Comparison of ENCODE assay signal across 14 mouse cellular contexts in genomic region chr7:99106714-99107270, GRCm38 (mm10). TPM values are rescaled to one million over a fixed set of nuclear protein-coding genes. Genes with fewer than 3 reads are reported as not detected.
DNase-seq lines count a peak whose midpoint lies in the region; ATAC-seq and TF ChIP-seq lines count a peak whose summit lies in the region.
"Had no signal": no experiment of that assay in that cellular context is flagged by ENCODE, and none has a peak within 500 bp of the region (broad histone marks: within the 10 kb centered on the region; RNA-seq: fewer than 3 reads in every experiment).

No protein-coding gene starts in this region.

- H3K4me3 ChIP-seq in hindbrain, embryonic 10.5 days = no peak overlapping the region
- no peak overlapping the region for H3K4me3 ChIP-seq in hindbrain, embryonic 12.5 days
- no peak overlapping the region for H3K4me3 ChIP-seq in midbrain, postnatal 0 days (ENCODE audit: low read depth, low read length)
- H3K4me3 ChIP-seq in midbrain, embryonic 15.5 days = no peak overlapping the region
- no peak overlapping the region for H3K4me3 ChIP-seq in kidney, embryonic 16.5 days (ENCODE audit: low read length)
- no peak overlapping the region for H3K4me3 ChIP-seq in neural tube, embryonic 15.5 days (replicated peaks)
- no peak overlapping the region for H3K4me3 ChIP-seq in forebrain, embryonic 11.5 days (ENCODE audit: low read depth, low read length)
- H3K4me3 ChIP-seq: embryonic facial prominence, embryonic 12.5 days; forebrain, embryonic 15.5 days; midbrain, embryonic 13.5 days had no signal

- peaks cover 30% of the 10 kb centered on the region for H3K4me1 ChIP-seq in hindbrain, embryonic 10.5 days (replicated peaks)
- H3K4me1 ChIP-seq in hindbrain, embryonic 12.5 days = peaks cover 17% of the 10 kb centered on the region
- H3K4me1 ChIP-seq in midbrain, postnatal 0 days (ENCODE audit: insufficient read depth, low read length) = no peaks in the 10 kb centered on the region
- peaks cover 12% of the 10 kb centered on the region for H3K4me1 ChIP-seq in midbrain, embryonic 15.5 days
- H3K4me1 ChIP-seq in kidney, embryonic 16.5 days (ENCODE audit: insufficient read depth, low read length) = peaks cover 27% of the 10 kb centered on the region
- peaks cover 15% of the 10 kb centered on the region for H3K4me1 ChIP-seq in neural tube, embryonic 15.5 days
- H3K4me1 ChIP-seq in forebrain, embryonic 11.5 days (replicated peaks; ENCODE audit: control insufficient read depth, insufficient read depth, low read length) = peaks cover 4% of the 10 kb centered on the region; the same call in 1 of the 2 replicates

- H3K36me3 ChIP-seq in hindbrain, embryonic 10.5 days = no peaks in the 10 kb centered on the region
- no peaks in the 10 kb centered on the region for H3K36me3 ChIP-seq in hindbrain, embryonic 12.5 days
- H3K36me3 ChIP-seq in midbrain, postnatal 0 days (ENCODE audit: insufficient read depth, low read length) = no peaks in the 10 kb centered on the region
- no peaks in the 10 kb centered on the region for H3K36me3 ChIP-seq in midbrain, embryonic 15.5 days (replicated peaks)
- H3K36me3 ChIP-seq in kidney, embryonic 16.5 days (ENCODE audit: insufficient read depth, low read length) = no peaks in the 10 kb centered on the region
- H3K36me3 ChIP-seq in neural tube, embryonic 15.5 days = no peaks in the 10 kb centered on the region
- H3K36me3 ChIP-seq in forebrain, embryonic 11.5 days (ENCODE audit: control insufficient read depth, insufficient read depth, low read length) = no peaks in the 10 kb centered on the region
- H3K36me3 ChIP-seq: embryonic facial prominence, embryonic 12.5 days; forebrain, embryonic 15.5 days; midbrain, embryonic 13.5 days had no signal

- 49% methylated on average over 4 of the region's 4 CpGs for WGBS in hindbrain, embryonic 10.5 days
- 46% methylated on average over 4 of the region's 4 CpGs for WGBS in hindbrain, embryonic 12.5 days
- WGBS in midbrain, postnatal 0 days = 62% methylated on average over 4 of the region's 4 CpGs
- WGBS in midbrain, embryonic 15.5 days = 65% methylated on average over 4 of the region's 4 CpGs
- 22% methylated on average over 4 of the region's 4 CpGs for WGBS in kidney, embryonic 16.5 days
- WGBS in neural tube, embryonic 15.5 days = 56% methylated on average over 4 of the region's 4 CpGs
- 69% methylated on average over 4 of the region's 4 CpGs for WGBS in forebrain, embryonic 11.5 days

- intact Hi-C loops in heart, postnatal 10 days (cut with DNase I) = loop anchor here (1.0 to 5.0 kb wide), 3 partner anchors 33 to 141 kb away; no protein-coding TSS in a partner anchor

- no peak for ATAC-seq in hindbrain, embryonic 12.5 days (ENCODE audit: low FRiP score)
- no peak for ATAC-seq in midbrain, postnatal 0 days (ENCODE audit: low FRiP score)
- ATAC-seq in midbrain, embryonic 15.5 days (replicated peaks) = no peak
- peak; percentile 9 for ATAC-seq in kidney, embryonic 16.5 days (ENCODE audit: low FRiP score, low TSS enrichment)
- ATAC-seq in neural tube, embryonic 15.5 days (ENCODE audit: low FRiP score) = no peak; the same call in 1 of the 2 replicates
- ATAC-seq in forebrain, embryonic 11.5 days (replicated peaks; ENCODE audit: low FRiP score) = no peak

- peak overlapping the region; percentile 50; the same call in 1 of the 2 replicates for H3K27ac ChIP-seq in hindbrain, embryonic 10.5 days
- no peak overlapping the region for H3K27ac ChIP-seq in hindbrain, embryonic 12.5 days
- no peak overlapping the region for H3K27ac ChIP-seq in midbrain, postnatal 0 days (ENCODE audit: low read depth, low read length)
- H3K27ac ChIP-seq in midbrain, embryonic 15.5 days = no peak overlapping the region
- H3K27ac ChIP-seq in kidney, embryonic 16.5 days (ENCODE audit: low read length) = peak overlapping the region; percentile 11; the same call in 1 of the 2 replicates
- 0 out of 2 replicates have a peak overlapping the region, but pooled peaks have one; percentile 48 for H3K27ac ChIP-seq in neural tube, embryonic 15.5 days (replicated peaks)
- H3K27ac ChIP-seq in forebrain, embryonic 11.5 days (ENCODE audit: low read depth, low read length) = no peak overlapping the region
- H3K27ac ChIP-seq: embryonic facial prominence, embryonic 12.5 days; forebrain, embryonic 15.5 days; midbrain, embryonic 13.5 days had no signal

- no peaks in the 10 kb centered on the region for H3K9me3 ChIP-seq in hindbrain, embryonic 10.5 days
- H3K9me3 ChIP-seq in hindbrain, embryonic 12.5 days (replicated peaks) = no peaks in the 10 kb centered on the region
- no peaks in the 10 kb centered on the region for H3K9me3 ChIP-seq in midbrain, postnatal 0 days (ENCODE audit: low read length)
- H3K9me3 ChIP-seq in midbrain, embryonic 15.5 days = no peaks in the 10 kb centered on the region
- no peaks in the 10 kb centered on the region for H3K9me3 ChIP-seq in kidney, embryonic 16.5 days (ENCODE audit: low read length)
- H3K9me3 ChIP-seq in neural tube, embryonic 15.5 days (replicated peaks) = no peaks in the 10 kb centered on the region
- H3K9me3 ChIP-seq in forebrain, embryonic 11.5 days (ENCODE audit: control insufficient read depth, low read length) = no peaks in the 10 kb centered on the region
- H3K9me3 ChIP-seq: embryonic facial prominence, embryonic 12.5 days; forebrain, embryonic 15.5 days; midbrain, embryonic 13.5 days had no signal

- no peak overlapping the region for H3K9ac ChIP-seq in hindbrain, embryonic 12.5 days
- H3K9ac ChIP-seq in midbrain, postnatal 0 days (replicated peaks; ENCODE audit: low read length, poor library complexity, severe bottlenecking) = no peak overlapping the region
- no peak overlapping the region for H3K9ac ChIP-seq in midbrain, embryonic 15.5 days
- H3K9ac ChIP-seq in kidney, embryonic 16.5 days (replicated peaks; ENCODE audit: low read length) = no peak overlapping the region
- H3K9ac ChIP-seq in neural tube, embryonic 15.5 days (replicated peaks) = no peak overlapping the region
- H3K9ac ChIP-seq in forebrain, embryonic 11.5 days (ENCODE audit: low read length) = no peak overlapping the region
- H3K9ac ChIP-seq: embryonic facial prominence, embryonic 12.5 days; forebrain, embryonic 15.5 days; midbrain, embryonic 13.5 days had no signal

- H3K4me2 ChIP-seq in hindbrain, embryonic 12.5 days (replicated peaks) = no peak overlapping the region
- H3K4me2 ChIP-seq in midbrain, postnatal 0 days (ENCODE audit: low read depth, low read length, poor library complexity, severe bottlenecking) = no peak overlapping the region
- H3K4me2 ChIP-seq in midbrain, embryonic 15.5 days = no peak overlapping the region
- no peak overlapping the region for H3K4me2 ChIP-seq in kidney, embryonic 16.5 days (replicated peaks; ENCODE audit: low read depth, low read length)
- no peak overlapping the region for H3K4me2 ChIP-seq in neural tube, embryonic 15.5 days
- H3K4me2 ChIP-seq in forebrain, embryonic 11.5 days (ENCODE audit: low read depth, low read length, severe bottlenecking) = no peak overlapping the region
- H3K4me2 ChIP-seq: embryonic facial prominence, embryonic 12.5 days; forebrain, embryonic 15.5 days; midbrain, embryonic 13.5 days had no signal

- H3K27me3 ChIP-seq in hindbrain, embryonic 10.5 days (ENCODE audit: insufficient read depth, poor library complexity, severe bottlenecking) = no peaks in the 10 kb centered on the region
- no peaks in the 10 kb centered on the region for H3K27me3 ChIP-seq in hindbrain, embryonic 12.5 days
- H3K27me3 ChIP-seq in midbrain, postnatal 0 days (ENCODE audit: insufficient read depth, low read length) = no peaks in the 10 kb centered on the region
- H3K27me3 ChIP-seq in midbrain, embryonic 15.5 days (replicated peaks) = no peaks in the 10 kb centered on the region
- H3K27me3 ChIP-seq in kidney, embryonic 16.5 days (ENCODE audit: insufficient read depth, low read length) = no peaks in the 10 kb centered on the region
- no peaks in the 10 kb centered on the region for H3K27me3 ChIP-seq in neural tube, embryonic 15.5 days (replicated peaks)
- H3K27me3 ChIP-seq in forebrain, embryonic 11.5 days (ENCODE audit: control insufficient read depth, insufficient read depth, low read length) = no peaks in the 10 kb centered on the region
- H3K27me3 ChIP-seq: embryonic facial prominence, embryonic 12.5 days; forebrain, embryonic 15.5 days; midbrain, embryonic 13.5 days had no signal

- no peak for TF ChIP-seq CTCF in midbrain, postnatal 0 days (IDR thresholded peaks at IDR 0.05)

- DNase-seq in hindbrain, embryonic 10.5 days (ENCODE audit: low spot score) = no peak
- peak; percentile 9 for DNase-seq in midbrain, postnatal 0 days (ENCODE audit: low spot score)
- DNase-seq in heart, postnatal 10 days = no peak
- DNase-seq in forebrain, embryonic 11.5 days (ENCODE audit: low spot score) = no peak
- DNase-seq: adrenal gland, postnatal 25 days; heart, postnatal 4 days; thymus, postnatal 25 days had no signal

RNA-seq across cellular contexts. Expression of gene Uvrag, which starts 34.1 kb away (rescaled TPM):
- 10.9 and 12.8 TPM in 2 replicates for polyA plus RNA-seq in hindbrain, embryonic 10.5 days (2016; fragmentation: Nextera tagmentation; extraction: Ambion mirVana)
- polyA plus RNA-seq in hindbrain, embryonic 12.5 days (2016; fragmentation: Nextera tagmentation; extraction: Ambion mirVana) = 16.6 and 17.7 TPM in 2 replicates
- 23.3 and 26.3 TPM in 2 replicates for total RNA-seq in midbrain, postnatal 0 days (2014; rRNA removed)
- polyA plus RNA-seq in midbrain, postnatal 0 days (2015; fragmentation: Nextera tagmentation; extraction: Ambion mirVana) = 13.5 and 19.8 TPM in 2 replicates
- 16.8 and 18.2 TPM in 2 replicates for polyA plus RNA-seq in midbrain, embryonic 15.5 days (2015; fragmentation: Nextera tagmentation; extraction: Ambion mirVana)
- polyA plus RNA-seq in kidney, embryonic 16.5 days (2015; fragmentation: Nextera tagmentation; extraction: Ambion mirVana) = 16.6 and 18.7 TPM in 2 replicates
- 15.6 and 17.3 TPM in 2 replicates for polyA plus RNA-seq in neural tube, embryonic 15.5 days (2015; fragmentation: Nextera tagmentation; extraction: Ambion mirVana)
- 10 to 100 TPM; 34.6 to 35.0 TPM for total RNA-seq in heart, postnatal 10 days (2021)
- polyA plus RNA-seq in forebrain, embryonic 11.5 days (2014; fragmentation: Nextera tagmentation; extraction: Ambion mirVana) = 12.2 and 12.8 TPM in 2 replicates

Comparison
In these comparisons a context has a peak if more than half of its experiments do, and no peak if none do; other contexts are left out.
1. H3K27ac ChIP-seq: peak in hindbrain, embryonic 10.5 days (single experiment), kidney, embryonic 16.5 days (single experiment) and neural tube, embryonic 15.5 days (single experiment); none in hindbrain, embryonic 12.5 days (single experiment), midbrain, postnatal 0 days (single experiment), midbrain, embryonic 15.5 days (single experiment) and forebrain, embryonic 11.5 days (single experiment).